Comparison of ENCODE assay signal across 15 mouse cellular contexts in genomic region chr17:62752381-62752889, GRCm38 (mm10).
"Had no signal": no experiment of that assay in that cellular context is flagged by ENCODE, and none has a peak within 500 bp of the region (broad histone marks: within the 10 kb centered on the region; RNA-seq: fewer than 3 reads in every experiment).

No protein-coding gene starts in this region.

- H3K27ac ChIP-seq: midbrain, embryonic 13.5 days; midbrain, embryonic 15.5 days; neural tube, embryonic 12.5 days; stomach, embryonic 15.5 days; stomach, postnatal 0 days had no signal

- ATAC-seq: midbrain, embryonic 13.5 days; midbrain, embryonic 15.5 days had no signal

- H3K27me3 ChIP-seq: megakaryocyte, embryonic 14.5 days; midbrain, embryonic 13.5 days; midbrain, embryonic 15.5 days; neural tube, embryonic 12.5 days; stomach, embryonic 15.5 days had no signal

- H3K4me1 ChIP-seq: megakaryocyte, embryonic 14.5 days had no signal

- DNase-seq: lung, adult 18-20 months; lung, embryonic 14.5 days; lung, postnatal 10 days; lung, postnatal 4 days; right cerebral cortex, postnatal 14 days; thymus, adult 2 months; thymus, postnatal 25 days; thymus, postnatal 4 days had no signal

- H3K36me3 ChIP-seq: midbrain, embryonic 13.5 days; midbrain, embryonic 15.5 days; neural tube, embryonic 12.5 days; stomach, embryonic 15.5 days had no signal

- H3K9ac ChIP-seq: lung, embryonic 14.5 days; midbrain, embryonic 13.5 days; midbrain, embryonic 15.5 days; neural tube, embryonic 12.5 days; stomach, embryonic 15.5 days had no signal

- H3K9me3 ChIP-seq: midbrain, embryonic 13.5 days; midbrain, embryonic 15.5 days; neural tube, embryonic 12.5 days; stomach, embryonic 15.5 days had no signal

- H3K4me2 ChIP-seq: lung, embryonic 14.5 days; midbrain, embryonic 11.5 days; midbrain, embryonic 13.5 days; midbrain, embryonic 15.5 days; neural tube, embryonic 12.5 days; stomach, embryonic 15.5 days had no signal

- H3K4me3 ChIP-seq: megakaryocyte, embryonic 14.5 days; midbrain, embryonic 13.5 days; midbrain, embryonic 15.5 days; neural tube, embryonic 12.5 days; stomach, embryonic 15.5 days had no signal
